Mouse (Mus musculus): ENCODE data around the gene Fhl2. TPM values are rescaled to one million over a fixed set of nuclear protein-coding genes. Genes with fewer than 3 reads are reported as not detected.
"Not testable (repeated sequence)": the region's sequence is repeated elsewhere in the genome, so short reads cannot be mapped to it uniquely, and the experiment has no call there.

Gene Fhl2
- polyA plus RNA-seq, 1 experiment from 2014 or later: 380 TPM

- H3K27me3 ChIP-seq: no peaks in the 10 kb centered on the region
Observed at GRCm38 (mm10) chr1:43199210-43199866, 2.6 kb upstream of the Fhl2 start.

GRCm38 (mm10) chr1:43196059-43196458 is 725 bp downstream of the Fhl2 start:
- ChIA-PET POLR2A (no interaction called here), CTCF (interaction anchor here (1.3 to 1.9 kb wide), 3 partner anchors 9 to 24 kb away, joined by 3 to 5 read pairs (median 4); no protein-coding TSS in a partner anchor)

More at GRCm38 (mm10) chr1:43199210-43199866, 2.6 kb upstream of the Fhl2 start:
- POLR2A ChIA-PET: no interaction called here
- ATAC-seq (no peak), DNase-seq (ENCODE audit: low read depth, low spot score) (no peak)
- in situ Hi-C loops (cut with MboI; ENCODE audit: low pct_unique_long_range_greater_than_20kb): no loop called here
- CTCF ChIA-PET: no interaction called here
- TF ChIP-seq CTCF (IDR thresholded peaks at IDR 0.05): no peak

GRCm38 (mm10) chr1:43193423-43193822 is 3.4 kb downstream of the Fhl2 start:
- ATAC-seq: no peak
- no peak for DNase-seq (ENCODE audit: low read depth, low spot score)
- H3K27me3 ChIP-seq: no peaks in the 10 kb centered on the region
- in situ Hi-C loops (cut with MboI; ENCODE audit: low pct_unique_long_range_greater_than_20kb): no loop called here
- ChIA-PET POLR2A (no interaction called here), CTCF (interaction anchor here (1.7 kb wide), 1 partner anchor 18 kb away, joined by 4 read pairs; no protein-coding TSS in a partner anchor)
- no peak for TF ChIP-seq CTCF (IDR thresholded peaks at IDR 0.05)

More at GRCm38 (mm10) chr1:43196059-43196458, 725 bp downstream of the Fhl2 start:
- ATAC-seq: no peak
- H3K27me3 ChIP-seq: no peaks in the 10 kb centered on the region
- DNase-seq (ENCODE audit: low read depth, low spot score): no peak
- in situ Hi-C loops (cut with MboI; ENCODE audit: low pct_unique_long_range_greater_than_20kb): no loop called here
- no peak for TF ChIP-seq CTCF (IDR thresholded peaks at IDR 0.05)

- no peak for ATAC-seq
- POLR2A ChIA-PET: interaction anchor here (1.1 kb wide), 1 partner anchor 18 kb away, joined by 3 read pairs; no protein-coding TSS in a partner anchor
- no peak for DNase-seq (ENCODE audit: low read depth, low spot score)
- CTCF ChIA-PET: interaction anchor here (1.4 kb wide), 1 partner anchor 21 kb away, joined by 4 read pairs; no protein-coding TSS in a partner anchor
- in situ Hi-C loops (cut with MboI; ENCODE audit: low pct_unique_long_range_greater_than_20kb): no loop called here
- TF ChIP-seq CTCF (IDR thresholded peaks at IDR 0.05): no peak
- no peaks in the 10 kb centered on the region for H3K27me3 ChIP-seq
Observed at GRCm38 (mm10) chr1:43192471-43192870, 4.3 kb downstream of the Fhl2 start.

GRCm38 (mm10) chr1:43191078-43191477 is 5.7 kb downstream of the Fhl2 start:
- in situ Hi-C loops (cut with MboI; ENCODE audit: low pct_unique_long_range_greater_than_20kb): no loop called here
- ChIA-PET POLR2A (no interaction called here), CTCF (interaction anchor here (1.2 to 1.5 kb wide), 4 partner anchors 12 to 23 kb away, joined by 3 to 4 read pairs (median 4); no protein-coding TSS in a partner anchor)
- no peaks in the 10 kb centered on the region for H3K27me3 ChIP-seq
- DNase-seq (ENCODE audit: low read depth, low spot score): no peak
- TF ChIP-seq CTCF (IDR thresholded peaks at IDR 0.05): no peak
- no peak for ATAC-seq

- DNase-seq (ENCODE audit: low read depth, low spot score); H3K27me3 ChIP-seq; in situ Hi-C loops (cut with MboI; ENCODE audit: low pct_unique_long_range_greater_than_20kb); POLR2A ChIA-PET; ATAC-seq; CTCF ChIA-PET: not testable (repeated sequence)
Observed at GRCm38 (mm10) chr1:43188893-43189292, 7.9 kb downstream of the Fhl2 start.

GRCm38 (mm10) chr1:43186334-43186733 is 10.4 kb downstream of the Fhl2 start:
- in situ Hi-C loops (cut with MboI; ENCODE audit: low pct_unique_long_range_greater_than_20kb): no loop called here
- POLR2A ChIA-PET: no interaction called here
- TF ChIP-seq CTCF (IDR thresholded peaks at IDR 0.05): no peak
- H3K27me3 ChIP-seq: no peaks in the 10 kb centered on the region
- CTCF ChIA-PET: interaction anchor here (0.8 to 2.1 kb wide), 4 partner anchors 9 to 47 kb away, joined by 3 to 7 read pairs (median 3); no protein-coding TSS in a partner anchor
- DNase-seq (ENCODE audit: low read depth, low spot score) (no peak), ATAC-seq (no peak)

GRCm38 (mm10) chr1:43180912-43181311 is 15.9 kb downstream of the Fhl2 start:
- TF ChIP-seq CTCF (IDR thresholded peaks at IDR 0.05): no peak
- ATAC-seq (no peak), DNase-seq (ENCODE audit: low read depth, low spot score) (no peak)
- H3K27me3 ChIP-seq: no peaks in the 10 kb centered on the region
- in situ Hi-C loops (cut with MboI; ENCODE audit: low pct_unique_long_range_greater_than_20kb): no loop called here
- ChIA-PET POLR2A (no interaction called here), CTCF (no interaction called here)

GRCm38 (mm10) chr1:43178780-43179179 is 18.0 kb downstream of the Fhl2 start:
- no peak for TF ChIP-seq CTCF (IDR thresholded peaks at IDR 0.05)
- DNase-seq (ENCODE audit: low read depth, low spot score) (no peak), ATAC-seq (no peak)
- in situ Hi-C loops (cut with MboI; ENCODE audit: low pct_unique_long_range_greater_than_20kb): no loop called here
- ChIA-PET POLR2A (no interaction called here), CTCF (interaction anchor here (0.6 kb wide), 1 partner anchor 12 kb away, joined by 3 read pairs; no protein-coding TSS in a partner anchor)
- H3K27me3 ChIP-seq: no peaks in the 10 kb centered on the region

- no peak for TF ChIP-seq CTCF (IDR thresholded peaks at IDR 0.05)
- in situ Hi-C loops (cut with MboI; ENCODE audit: low pct_unique_long_range_greater_than_20kb): no loop called here
- POLR2A ChIA-PET: no interaction called here
- ATAC-seq: no peak
- DNase-seq (ENCODE audit: low read depth, low spot score): no peak
- H3K27me3 ChIP-seq: no peaks in the 10 kb centered on the region
- CTCF ChIA-PET: no interaction called here
Observed at GRCm38 (mm10) chr1:43178378-43178777, 18.4 kb downstream of the Fhl2 start.
